Mouse (Mus musculus): ENCODE measurements around the gene Cxcr4. TPM values are rescaled to one million over a fixed set of nuclear protein-coding genes. Genes with fewer than 3 reads are reported as not detected.
"Not testable (repeated sequence)": the region's sequence is repeated elsewhere in the genome, so short reads cannot be mapped to it uniquely, and the experiment has no call there.

The Cxcr4 gene
- polyA plus RNA-seq, 1 experiment from 2014 or later = 14.1 TPM

DNA sequence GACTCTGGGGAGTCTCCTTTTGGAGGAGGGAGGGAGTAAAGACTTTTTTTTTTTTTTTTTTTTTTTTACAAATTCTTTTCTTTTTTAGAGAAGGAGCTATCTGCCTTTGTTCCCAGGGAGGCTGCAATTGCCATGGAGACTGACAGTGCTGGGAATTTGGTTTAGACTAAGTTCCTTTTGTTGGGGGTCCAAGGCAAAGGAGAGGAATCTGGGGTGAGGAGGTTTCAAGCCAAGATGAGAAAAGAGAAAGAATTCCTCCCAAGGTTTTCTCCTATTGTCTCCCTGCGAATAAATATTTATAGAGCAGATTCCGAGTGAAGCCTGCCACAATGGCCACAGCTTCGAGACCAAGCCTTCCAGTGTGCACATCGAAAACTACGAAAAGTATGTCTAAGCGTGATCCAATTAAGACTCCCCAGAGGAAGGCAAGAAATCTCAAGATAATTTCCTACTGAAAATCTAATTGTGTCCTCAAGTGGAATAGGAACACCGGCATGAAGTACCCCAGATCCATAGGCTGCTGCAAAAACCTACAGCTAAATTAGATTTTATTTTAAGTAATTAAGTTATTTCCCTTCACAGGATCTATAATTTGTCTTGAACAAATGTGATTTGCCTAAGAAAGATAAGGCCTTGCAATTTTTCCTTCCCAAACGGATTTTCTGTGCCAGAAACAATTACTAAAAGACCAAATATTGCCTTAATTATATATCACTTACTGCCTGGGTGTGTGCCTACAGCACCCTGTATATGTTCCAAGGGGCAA is 5.7 kb downstream of the Cxcr4 start:
- ATAC-seq (ENCODE audit: insufficient number of reproducible peaks, insufficient read depth, low FRiP score, low read depth) = no peak
- no peak overlapping the region for H3K4me3 ChIP-seq (ENCODE audit: low read depth, low read length)
- no peaks in the 10 kb centered on the region; the same call in 1 of the 2 replicates for H3K36me3 ChIP-seq (ENCODE audit: control insufficient read depth, insufficient read depth, low read length)
- H3K27me3 ChIP-seq (ENCODE audit: control insufficient read depth, insufficient read depth, low read length) = no peaks in the 10 kb centered on the region
- 56% methylated on average over 8 of the region's 8 CpGs for whole genome bisulfite sequencing
- H3K27ac ChIP-seq (ENCODE audit: low read length) = no peak overlapping the region
- H3K4me1 ChIP-seq (ENCODE audit: control insufficient read depth, insufficient read depth, low read length) = no peaks in the 10 kb centered on the region
- H3K9ac ChIP-seq (replicated peaks; ENCODE audit: low read depth, low read length) = no peak overlapping the region
- H3K4me2 ChIP-seq (replicated peaks; ENCODE audit: low read depth, low read length) = no peak overlapping the region
- H3K9me3 ChIP-seq (ENCODE audit: control insufficient read depth, low read depth, low read length) = no peaks in the 10 kb centered on the region

DNA sequence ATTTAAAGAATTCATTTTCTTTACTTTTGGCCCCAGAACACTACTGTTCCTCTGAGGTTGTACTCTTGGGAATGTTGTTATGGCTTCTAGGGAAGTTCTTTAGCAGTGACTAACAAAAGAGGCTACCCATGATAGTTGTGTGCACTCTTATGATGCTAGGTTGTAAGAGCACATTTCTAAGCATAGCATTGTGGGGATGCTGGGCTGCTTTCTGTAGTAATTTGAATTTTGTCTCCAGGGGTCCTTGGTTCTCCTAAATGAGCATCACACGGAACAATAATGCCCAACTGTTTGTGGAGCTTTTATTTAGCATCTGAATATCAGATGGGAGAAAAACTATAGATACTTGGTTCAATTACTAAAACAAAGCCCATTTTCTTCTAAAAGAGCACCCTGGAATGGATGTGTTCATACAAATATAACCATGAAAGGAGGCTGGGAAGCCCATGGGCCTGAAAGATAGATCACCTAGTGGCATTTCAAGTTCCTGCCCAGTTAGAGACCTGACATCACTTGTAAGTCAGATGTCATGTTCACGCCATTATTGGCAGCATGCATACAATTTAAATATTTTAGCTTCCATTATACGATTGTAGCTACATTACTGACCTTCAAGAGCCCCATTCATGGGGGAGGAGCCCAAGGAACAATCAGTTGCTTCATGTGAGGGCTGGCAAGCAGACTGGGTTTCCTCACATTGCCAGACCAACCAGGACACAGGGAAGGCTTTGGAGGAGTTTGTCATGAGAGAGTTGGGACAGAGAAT is 6.5 kb downstream of the Cxcr4 start:
- Histone ChIP-seq H3K4me3 (ENCODE audit: low read depth, low read length) (no peak overlapping the region), H3K27ac (ENCODE audit: low read length) (no peak overlapping the region), H3K27me3 (ENCODE audit: control insufficient read depth, insufficient read depth, low read length) (no peaks in the 10 kb centered on the region), H3K9me3 (ENCODE audit: control insufficient read depth, low read depth, low read length) (no peaks in the 10 kb centered on the region), H3K4me1 (ENCODE audit: control insufficient read depth, insufficient read depth, low read length) (no peaks in the 10 kb centered on the region), H3K36me3 (ENCODE audit: control insufficient read depth, insufficient read depth, low read length) (no peaks in the 10 kb centered on the region; the same call in 1 of the 2 replicates), H3K9ac (replicated peaks; ENCODE audit: low read depth, low read length) (no peak overlapping the region), H3K4me2 (replicated peaks; ENCODE audit: low read depth, low read length) (no peak overlapping the region)
- ATAC-seq (ENCODE audit: insufficient number of reproducible peaks, insufficient read depth, low FRiP score, low read depth) = no peak
- 65% methylated on average over 3 of the region's 3 CpGs for WGBS

DNA sequence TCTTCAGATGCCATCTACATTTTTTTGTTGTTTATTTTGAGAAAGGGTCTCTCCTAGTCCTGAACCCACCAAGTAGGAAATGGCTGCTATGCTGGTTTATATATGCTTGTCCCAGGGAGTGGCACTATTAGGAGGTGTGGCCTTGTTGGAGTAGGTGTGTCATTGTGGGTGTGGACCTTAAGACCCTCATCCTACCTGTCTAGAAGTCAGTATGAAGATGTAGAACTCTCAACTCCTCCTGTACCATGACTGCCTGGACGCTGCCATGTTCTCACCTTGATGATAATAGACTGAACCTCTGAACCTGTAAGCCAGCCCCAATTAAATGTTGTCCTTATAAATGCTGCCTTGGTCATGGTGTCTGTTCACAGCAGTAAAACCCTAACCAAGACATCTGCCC is 7.4 kb downstream of the Cxcr4 start:
- H3K27ac ChIP-seq (ENCODE audit: low read length); H3K4me3 ChIP-seq (ENCODE audit: low read depth, low read length); H3K9ac ChIP-seq (replicated peaks; ENCODE audit: low read depth, low read length); H3K27me3 ChIP-seq (ENCODE audit: control insufficient read depth, insufficient read depth, low read length); H3K9me3 ChIP-seq (ENCODE audit: control insufficient read depth, low read depth, low read length); ATAC-seq (ENCODE audit: insufficient number of reproducible peaks, insufficient read depth, low FRiP score, low read depth); H3K36me3 ChIP-seq (ENCODE audit: control insufficient read depth, insufficient read depth, low read length); H3K4me1 ChIP-seq (ENCODE audit: control insufficient read depth, insufficient read depth, low read length); H3K4me2 ChIP-seq (replicated peaks; ENCODE audit: low read depth, low read length): not testable (repeated sequence)
- WGBS = 92% methylated on average over 1 of the region's 1 CpGs

DNA sequence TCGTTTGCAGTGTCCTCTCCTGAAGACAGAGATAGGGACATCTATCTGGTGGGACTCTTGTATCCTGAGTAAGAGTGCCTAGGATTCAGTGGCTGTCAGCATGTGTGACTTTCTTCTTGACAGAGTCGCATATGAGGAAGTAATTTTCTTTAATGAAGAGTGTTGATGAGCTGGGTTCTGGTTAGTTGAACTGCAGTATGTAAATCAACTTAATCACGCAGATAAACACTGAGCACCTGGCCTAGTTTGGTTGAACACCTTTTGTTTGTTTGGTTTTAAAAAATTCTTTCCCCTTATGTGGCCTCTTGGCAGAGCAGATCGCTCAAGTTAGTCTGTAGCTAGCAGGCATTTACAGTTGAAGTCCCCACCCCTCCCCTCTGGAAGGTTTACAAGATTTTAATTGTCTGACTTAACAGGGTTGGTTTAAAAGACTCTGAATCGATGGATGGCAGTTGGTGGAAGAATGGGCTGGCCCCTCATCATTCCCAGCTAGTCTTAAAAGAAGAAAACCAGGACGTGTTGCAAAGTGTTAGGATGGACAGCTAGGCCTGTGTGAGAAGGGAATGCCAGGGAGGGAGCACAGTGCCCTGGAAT is 8.7 kb downstream of the Cxcr4 start:
- WGBS = 42% methylated on average over 6 of the region's 6 CpGs
- Histone ChIP-seq H3K4me2 (replicated peaks; ENCODE audit: low read depth, low read length) (no peak overlapping the region), H3K9me3 (ENCODE audit: control insufficient read depth, low read depth, low read length) (no peaks in the 10 kb centered on the region), H3K9ac (replicated peaks; ENCODE audit: low read depth, low read length) (no peak overlapping the region), H3K27me3 (ENCODE audit: control insufficient read depth, insufficient read depth, low read length) (no peaks in the 10 kb centered on the region), H3K27ac (ENCODE audit: low read length) (no peak overlapping the region), H3K4me1 (ENCODE audit: control insufficient read depth, insufficient read depth, low read length) (no peaks in the 10 kb centered on the region), H3K4me3 (ENCODE audit: low read depth, low read length) (no peak overlapping the region), H3K36me3 (ENCODE audit: control insufficient read depth, insufficient read depth, low read length) (no peaks in the 10 kb centered on the region)
- ATAC-seq (ENCODE audit: insufficient number of reproducible peaks, insufficient read depth, low FRiP score, low read depth) = no peak

DNA sequence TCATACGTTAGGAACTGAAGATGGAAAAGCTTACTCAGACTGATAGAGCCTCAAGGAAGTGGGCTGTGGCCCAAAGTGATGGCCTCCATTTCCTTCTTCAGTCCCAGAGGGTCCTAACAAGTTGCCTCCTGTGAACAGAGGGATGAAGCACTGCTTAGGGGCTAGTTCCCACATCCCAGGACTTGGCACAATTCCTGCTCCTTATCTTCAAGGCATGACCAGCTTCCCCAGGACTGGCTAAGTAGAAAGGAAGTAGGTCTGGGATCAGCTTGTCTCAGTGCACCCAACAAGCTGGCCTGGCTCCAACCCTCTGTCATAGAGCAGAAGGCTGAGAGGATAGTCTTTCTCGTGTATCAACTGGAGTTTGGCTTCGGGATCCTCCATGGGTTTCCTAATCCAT is 11.8 kb downstream of the Cxcr4 start:
- Histone ChIP-seq H3K9ac (replicated peaks; ENCODE audit: low read depth, low read length) (no peak overlapping the region), H3K4me3 (ENCODE audit: low read depth, low read length) (no peak overlapping the region), H3K36me3 (ENCODE audit: control insufficient read depth, insufficient read depth, low read length) (no peaks in the 10 kb centered on the region), H3K27me3 (ENCODE audit: control insufficient read depth, insufficient read depth, low read length) (no peaks in the 10 kb centered on the region), H3K27ac (ENCODE audit: low read length) (no peak overlapping the region), H3K4me1 (ENCODE audit: control insufficient read depth, insufficient read depth, low read length) (no peaks in the 10 kb centered on the region), H3K4me2 (replicated peaks; ENCODE audit: low read depth, low read length) (no peak overlapping the region), H3K9me3 (ENCODE audit: control insufficient read depth, low read depth, low read length) (no peaks in the 10 kb centered on the region)
- WGBS = 81% methylated on average over 3 of the region's 3 CpGs
- no peak for ATAC-seq (ENCODE audit: insufficient number of reproducible peaks, insufficient read depth, low FRiP score, low read depth)

DNA sequence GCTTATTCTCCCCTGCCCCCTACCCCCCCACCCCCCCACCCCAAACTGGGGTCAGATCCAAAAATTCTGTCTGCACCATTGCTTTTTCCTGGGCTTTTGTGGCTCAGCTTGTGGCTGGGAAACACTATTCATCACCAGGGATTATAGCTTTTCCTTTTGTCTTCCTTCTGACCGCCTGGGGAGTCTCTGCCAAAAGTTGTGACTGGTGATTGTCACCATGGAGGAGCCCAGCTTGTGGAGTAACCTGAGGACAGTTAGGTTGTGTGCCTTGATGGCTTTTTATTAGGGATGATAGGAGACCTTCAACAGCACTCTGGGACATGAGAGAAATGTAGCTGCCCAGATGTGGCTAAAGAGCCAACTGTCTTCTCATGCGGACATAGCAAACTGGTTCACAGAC is 13.6 kb downstream of the Cxcr4 start:
- Histone ChIP-seq H3K9me3 (ENCODE audit: control insufficient read depth, low read depth, low read length) (no peaks in the 10 kb centered on the region), H3K9ac (replicated peaks; ENCODE audit: low read depth, low read length) (no peak overlapping the region), H3K27me3 (ENCODE audit: control insufficient read depth, insufficient read depth, low read length) (no peaks in the 10 kb centered on the region), H3K4me1 (ENCODE audit: control insufficient read depth, insufficient read depth, low read length) (no peaks in the 10 kb centered on the region), H3K4me3 (ENCODE audit: low read depth, low read length) (no peak overlapping the region), H3K36me3 (ENCODE audit: control insufficient read depth, insufficient read depth, low read length) (no peaks in the 10 kb centered on the region), H3K4me2 (replicated peaks; ENCODE audit: low read depth, low read length) (no peak overlapping the region), H3K27ac (ENCODE audit: low read length) (no peak overlapping the region)
- ATAC-seq (ENCODE audit: insufficient number of reproducible peaks, insufficient read depth, low FRiP score, low read depth) = no peak
- WGBS = 61% methylated on average over 2 of the region's 2 CpGs

DNA sequence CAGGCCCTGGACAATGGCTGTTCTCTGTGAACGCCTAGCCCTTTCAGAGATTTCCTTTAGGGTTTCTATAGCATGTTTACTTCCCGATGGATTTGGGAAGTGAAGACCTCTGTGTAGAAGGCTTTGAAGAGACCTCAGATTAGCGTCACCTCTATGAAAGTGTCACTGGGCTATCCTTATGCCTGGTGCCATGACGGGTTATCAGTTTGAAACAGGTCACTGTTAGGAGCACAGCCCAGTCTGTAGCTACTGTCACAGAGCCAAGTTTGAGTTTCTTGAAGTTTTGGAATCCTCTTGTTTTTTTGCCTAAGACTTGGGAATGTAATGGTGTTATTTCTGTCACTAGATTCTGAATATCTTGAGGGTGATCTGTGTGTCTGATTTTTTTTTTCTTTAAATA is 17.0 kb downstream of the Cxcr4 start:
- no peak for ATAC-seq (ENCODE audit: insufficient number of reproducible peaks, insufficient read depth, low FRiP score, low read depth)
- Histone ChIP-seq H3K4me2 (replicated peaks; ENCODE audit: low read depth, low read length) (no peak overlapping the region), H3K9ac (replicated peaks; ENCODE audit: low read depth, low read length) (no peak overlapping the region), H3K4me3 (ENCODE audit: low read depth, low read length) (no peak overlapping the region), H3K4me1 (ENCODE audit: control insufficient read depth, insufficient read depth, low read length) (no peaks in the 10 kb centered on the region), H3K27ac (ENCODE audit: low read length) (no peak overlapping the region), H3K9me3 (ENCODE audit: control insufficient read depth, low read depth, low read length) (no peaks in the 10 kb centered on the region), H3K36me3 (ENCODE audit: control insufficient read depth, insufficient read depth, low read length) (no peaks in the 10 kb centered on the region), H3K27me3 (ENCODE audit: control insufficient read depth, insufficient read depth, low read length) (no peaks in the 10 kb centered on the region)
- WGBS = 79% methylated on average over 4 of the region's 4 CpGs

DNA sequence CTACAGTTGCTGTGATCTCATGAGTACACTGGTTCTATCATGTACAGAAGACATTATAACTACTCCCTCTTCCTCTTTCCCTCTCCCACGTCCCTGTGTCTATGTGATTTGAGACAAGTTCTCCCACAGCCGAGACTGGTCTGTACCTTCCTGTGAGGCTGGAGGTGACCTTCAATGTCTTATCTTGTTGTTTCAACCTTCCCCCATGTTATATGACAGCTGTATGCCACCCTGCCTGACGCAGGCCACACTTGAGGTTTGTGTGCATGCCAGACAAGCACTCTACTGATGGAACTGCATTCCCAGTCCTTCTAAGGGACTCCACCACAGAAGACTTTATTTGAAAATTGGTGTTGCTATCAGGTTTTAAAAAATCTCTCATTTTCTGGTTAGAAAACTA is 21.1 kb downstream of the Cxcr4 start:
- Histone ChIP-seq H3K4me3 (ENCODE audit: low read depth, low read length) (no peak overlapping the region), H3K4me1 (ENCODE audit: control insufficient read depth, insufficient read depth, low read length) (no peaks in the 10 kb centered on the region), H3K36me3 (ENCODE audit: control insufficient read depth, insufficient read depth, low read length) (no peaks in the 10 kb centered on the region), H3K9me3 (ENCODE audit: control insufficient read depth, low read depth, low read length) (no peaks in the 10 kb centered on the region), H3K9ac (replicated peaks; ENCODE audit: low read depth, low read length) (no peak overlapping the region), H3K27me3 (ENCODE audit: control insufficient read depth, insufficient read depth, low read length) (no peaks in the 10 kb centered on the region), H3K27ac (ENCODE audit: low read length) (no peak overlapping the region), H3K4me2 (replicated peaks; ENCODE audit: low read depth, low read length) (no peak overlapping the region)
- WGBS = 73% methylated on average over 3 of the region's 3 CpGs
- ATAC-seq (ENCODE audit: insufficient number of reproducible peaks, insufficient read depth, low FRiP score, low read depth) = no peak
